Mouse (Mus musculus): ENCODE measurements at regions not wholly inside any gene's neighbourhood (a gene's known extent, or its start where the extent isn't known, plus 50 kb on each side); places are given as distances from the start of the nearest gene placed in this dataset.
"Not testable (repeated sequence)": the region's sequence is repeated elsewhere in the genome, so short reads cannot be mapped to it uniquely, and the experiment has no call there.

GRCm38 (mm10) chr1:78588036-78588435 lies 69.6 kb upstream of the Acsl3 start:
- intact Hi-C loops (cut with DNase I): no loop called here
- DNase-seq: no peak

GRCm38 (mm10) chr1:78588660-78589059 lies 69.0 kb upstream of the Acsl3 start:
- DNase-seq; intact Hi-C loops (cut with DNase I): not testable (repeated sequence)

DNA sequence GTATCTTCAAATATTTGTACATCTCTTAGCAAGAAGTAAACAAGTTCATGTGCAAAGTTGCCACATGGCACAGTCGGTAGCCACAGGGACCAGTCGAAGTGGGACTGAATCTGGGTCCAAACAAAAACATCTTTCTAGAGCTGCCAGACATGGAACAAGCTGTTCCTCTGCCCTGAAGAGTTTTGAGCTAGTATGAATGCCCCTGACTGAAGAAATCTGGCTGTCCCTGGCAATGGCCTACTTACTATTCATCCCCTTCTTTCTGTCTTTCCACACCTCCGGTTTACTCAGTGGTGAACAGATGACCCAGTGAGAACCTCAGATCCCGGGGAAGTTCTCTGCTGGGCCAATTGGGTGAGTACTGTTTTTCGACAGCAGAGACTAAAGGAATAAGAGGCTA lies 67.1 kb upstream of the Acsl3 start:
- no peak for DNase-seq

GRCm38 (mm10) chr1:78593927-78594641 lies 63.5 kb upstream of the Acsl3 start:
- peak; percentile 22 for DNase-seq
- intact Hi-C loops (cut with DNase I): no loop called here

More for the DNA sequence above, 67.1 kb upstream of the Acsl3 start:
- intact Hi-C loops (cut with DNase I): no loop called here

GRCm38 (mm10) chr1:78595521-78596139 lies 62.0 kb upstream of the Acsl3 start:
- intact Hi-C loops (cut with DNase I): no loop called here
- DNase-seq: no peak

GRCm38 (mm10) chr1:78598561-78598960 lies 59.1 kb upstream of the Acsl3 start:
- intact Hi-C loops (cut with DNase I): no loop called here
- DNase-seq: peak; percentile 11

DNA sequence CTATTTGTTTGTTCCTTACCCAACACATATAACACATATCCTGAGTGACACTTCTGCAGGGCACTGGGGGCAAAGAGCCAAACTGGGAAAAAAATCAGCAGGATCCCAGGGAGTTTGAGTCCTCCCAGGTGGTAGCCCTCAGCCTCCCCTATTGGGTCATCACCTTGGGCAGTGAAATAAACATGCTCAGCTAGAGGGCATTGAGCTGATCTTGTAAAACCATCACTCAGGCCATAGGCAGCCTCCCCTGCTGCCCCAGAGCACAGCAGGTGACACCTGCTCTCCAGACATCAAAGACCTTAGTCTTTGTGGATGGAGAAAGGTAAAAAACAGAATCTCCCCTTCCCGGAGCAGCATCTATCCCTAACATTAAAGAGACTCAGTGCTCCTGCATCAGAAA lies 57.0 kb upstream of the Acsl3 start:
- intact Hi-C loops (cut with DNase I): no loop called here
- DNase-seq: no peak

DNA sequence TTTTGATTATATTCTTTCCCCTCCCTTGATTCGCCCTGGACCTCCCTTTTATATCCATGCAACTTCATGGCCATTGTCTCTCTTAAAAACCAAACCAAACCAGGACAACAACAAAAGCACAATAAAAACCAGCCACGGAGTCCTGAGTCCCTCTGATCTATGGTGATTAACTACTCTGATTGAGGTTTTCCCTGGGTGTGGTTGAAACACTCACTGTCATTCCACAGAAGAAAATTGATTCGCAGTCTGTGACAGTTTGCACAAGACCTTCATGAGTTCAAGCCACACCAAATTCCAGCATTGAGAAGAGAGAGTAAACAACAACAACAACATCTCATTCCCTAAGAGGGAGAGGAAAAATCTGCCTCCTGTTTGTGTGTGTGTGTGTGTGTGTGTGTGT lies 56.1 kb upstream of the Acsl3 start:
- intact Hi-C loops (cut with DNase I): no loop called here
- no peak for DNase-seq

DNA sequence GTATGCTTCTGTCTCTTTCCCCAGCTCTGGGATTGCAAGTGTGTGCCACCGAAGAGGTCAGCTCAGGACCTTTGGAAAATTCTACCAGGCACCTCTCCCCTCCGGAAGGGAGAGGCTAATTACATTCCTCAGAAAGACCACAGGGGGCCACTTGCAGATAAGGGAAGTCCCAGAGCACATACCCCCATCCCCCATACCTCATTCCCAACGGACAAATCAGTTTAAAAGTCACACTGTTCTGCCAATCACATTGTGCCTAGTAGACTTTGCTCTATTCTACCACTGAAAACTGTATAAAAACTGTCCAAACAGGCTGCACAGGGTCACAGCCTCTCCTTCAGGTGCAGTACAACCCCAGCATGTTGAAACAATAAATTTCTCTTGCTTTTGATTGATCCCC lies 55.6 kb upstream of the Acsl3 start:
- intact Hi-C loops (cut with DNase I): no loop called here
- no peak for DNase-seq

- intact Hi-C loops (cut with DNase I): no loop called here
- no peak for DNase-seq
Measured at GRCm38 (mm10) chr1:78602885-78603284, 54.7 kb upstream of the Acsl3 start.

DNA sequence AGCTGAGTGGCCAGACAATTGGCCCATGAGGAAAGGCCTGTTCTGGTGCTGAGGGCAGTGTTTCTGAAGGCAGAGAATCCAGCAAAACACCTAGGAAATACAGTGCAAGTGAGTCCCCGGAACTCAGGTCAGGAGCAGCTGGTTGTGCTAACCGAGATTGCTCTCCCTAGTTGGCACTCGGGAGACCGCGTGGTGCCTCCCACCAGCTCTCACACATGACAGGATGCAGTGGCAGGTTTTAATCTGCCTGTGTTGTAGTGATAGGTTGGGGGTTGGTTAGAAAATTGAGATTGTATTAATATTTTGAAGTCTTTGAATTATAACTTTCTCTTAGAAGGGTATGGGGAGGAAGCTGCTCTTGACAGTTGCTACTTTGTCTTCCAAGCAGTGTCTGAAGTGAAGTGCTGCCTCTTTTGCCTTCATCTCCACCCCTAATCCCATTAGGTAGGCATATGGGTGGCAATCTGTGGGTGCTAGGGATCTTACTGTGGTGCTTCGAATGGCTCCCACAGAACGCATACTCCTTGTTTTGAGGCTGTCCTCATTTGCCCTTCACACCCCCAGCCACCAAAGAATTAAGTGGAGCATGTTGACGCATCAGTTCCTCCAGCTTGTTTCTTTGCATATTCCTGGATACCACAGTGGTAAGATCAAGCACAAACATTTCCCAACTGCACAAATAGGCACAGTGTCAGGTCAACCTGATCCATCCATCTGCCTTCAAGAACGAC lies 52.6 kb upstream of the Acsl3 start:
- intact Hi-C loops (cut with DNase I): no loop called here
- no peak for DNase-seq
